Comparison of ENCODE assay signal across 10 mouse cellular contexts in the genomic region with DNA sequence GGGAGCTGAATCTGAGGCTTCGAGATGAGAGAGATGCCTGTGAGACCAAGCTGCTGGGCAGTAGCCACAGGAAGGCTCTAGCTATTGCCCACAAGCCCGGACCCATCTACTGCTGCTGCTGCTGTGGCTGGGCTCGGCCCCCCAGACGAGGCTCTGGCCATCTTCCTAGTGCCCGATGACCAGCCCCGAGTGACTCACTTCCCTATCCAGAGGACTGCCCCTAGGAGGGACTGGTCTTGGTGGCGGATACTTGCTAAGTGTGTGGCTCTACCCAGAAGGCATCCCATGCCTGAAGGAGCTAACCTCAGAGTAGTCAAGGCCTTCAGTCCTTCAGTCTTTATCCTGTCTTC. TPM values are rescaled to one million over a fixed set of nuclear protein-coding genes. Genes with fewer than 3 reads are reported as not detected.
A peak's percentile ranks its signal among the peaks of the same experiment; 100 is the strongest.
DNase-seq lines count a peak whose midpoint lies in the region; ATAC-seq lines count a peak whose summit lies in the region.
"Had no signal": no experiment of that assay in that cellular context is flagged by ENCODE, and none has a peak within 500 bp of the region (broad histone marks: within the 10 kb centered on the region; RNA-seq: fewer than 3 reads in every experiment).

No protein-coding gene starts in this region.

- H3K4me1 ChIP-seq in heart, embryonic 11.5 days (ENCODE audit: control insufficient read depth, insufficient read depth, low read length) = peaks cover 57% of the 10 kb centered on the region
- H3K4me1 ChIP-seq in embryonic facial prominence, embryonic 13.5 days = peaks cover 68% of the 10 kb centered on the region

- 60% methylated on average over 7 of the region's 7 CpGs for WGBS in heart, embryonic 11.5 days (ENCODE audit: insufficient replicate concordance)
- 79% methylated on average over 7 of the region's 7 CpGs for WGBS in embryonic facial prominence, embryonic 13.5 days

- intact Hi-C loops in heart, postnatal 36 days (cut with DNase I) = loop anchor here (10.0 kb wide), 1 partner anchor 521 kb away; the partner anchor contains the start of gene Pgghg

- H3K9ac ChIP-seq in heart, embryonic 11.5 days (ENCODE audit: low read depth, low read length) = no peak overlapping the region
- H3K9ac ChIP-seq in embryonic facial prominence, embryonic 13.5 days = no peak overlapping the region
- H3K9ac ChIP-seq: neural tube, embryonic 13.5 days had no signal

- no peaks in the 10 kb centered on the region for H3K9me3 ChIP-seq in heart, embryonic 11.5 days (replicated peaks; ENCODE audit: control insufficient read depth, low read length)
- H3K9me3 ChIP-seq in embryonic facial prominence, embryonic 13.5 days = no peaks in the 10 kb centered on the region
- H3K9me3 ChIP-seq: neural tube, embryonic 13.5 days had no signal

- no peak overlapping the region for H3K4me3 ChIP-seq in heart, embryonic 11.5 days (ENCODE audit: low read depth, low read length)
- no peak overlapping the region for H3K4me3 ChIP-seq in embryonic facial prominence, embryonic 13.5 days

- DNase-seq in heart, adult 18-20 months = peak; percentile 56 to 75
- DNase-seq in MN1 (ENCODE audit: low spot score) = peak; percentile 75
- DNase-seq in heart, postnatal 36 days = peak; percentile 55 to 57
- no peak for DNase-seq in T-cell, adult 2 months (ENCODE audit: low spot score)
- no peak for DNase-seq in left cerebral cortex, adult 18-20 months (ENCODE audit: low spot score in 2 of 2)

- no peak for ATAC-seq in heart, embryonic 11.5 days (replicated peaks; ENCODE audit: insufficient number of reproducible peaks, low FRiP score, low TSS enrichment)
- ATAC-seq in embryonic facial prominence, embryonic 13.5 days (ENCODE audit: insufficient number of reproducible peaks, insufficient read depth, low FRiP score, low TSS enrichment, low read depth) = no peak
- no peak for ATAC-seq in frontal cortex, adult (ENCODE audit: low TSS enrichment)
- ATAC-seq: hindbrain, embryonic 16.5 days had no signal

- no peak overlapping the region for H3K27ac ChIP-seq in heart, embryonic 11.5 days (ENCODE audit: low read depth, low read length)
- H3K27ac ChIP-seq in embryonic facial prominence, embryonic 13.5 days = no peak overlapping the region
- H3K27ac ChIP-seq: neural tube, embryonic 13.5 days had no signal

- H3K36me3 ChIP-seq in heart, embryonic 11.5 days (ENCODE audit: control insufficient read depth, insufficient read depth, low read length) = peaks cover 11% of the 10 kb centered on the region
- H3K36me3 ChIP-seq in embryonic facial prominence, embryonic 13.5 days = peaks cover 20% of the 10 kb centered on the region

- H3K27me3 ChIP-seq in heart, embryonic 11.5 days (ENCODE audit: control insufficient read depth, insufficient read depth, low read length) = peaks cover 44% of the 10 kb centered on the region
- peaks cover 57% of the 10 kb centered on the region for H3K27me3 ChIP-seq in embryonic facial prominence, embryonic 13.5 days

- H3K4me2 ChIP-seq in heart, embryonic 11.5 days = no peak overlapping the region
- H3K4me2 ChIP-seq in embryonic facial prominence, embryonic 13.5 days = 0 out of 2 replicates have a peak overlapping the region, but pooled peaks have one; percentile 59

RNA-seq across cellular contexts. Expression of gene Cd151, which starts 1.2 kb away (rescaled TPM):
- 100 to 1,000 TPM; 320 to 330 TPM for total RNA-seq in heart, adult 18-20 months (2021)
- 61.3 and 101 TPM in 2 replicates for polyA plus RNA-seq in heart, embryonic 11.5 days (2014; fragmentation: Nextera tagmentation; extraction: Ambion mirVana)
- polyA plus RNA-seq in embryonic facial prominence, embryonic 13.5 days (2015; fragmentation: Nextera tagmentation; extraction: Ambion mirVana) = 16.5 and 16.6 TPM in 2 replicates
- total RNA-seq in heart, postnatal 36 days (2021) = 100 to 1,000 TPM; 299 to 300 TPM
- total RNA-seq in left cerebral cortex, adult 18-20 months (2021) = 10 to 100 TPM; 28.9 to 29.1 TPM

RNA-seq across cellular contexts. Expression of gene Cracr2b, which starts 5.1 kb away (rescaled TPM):
- 10 to 100 TPM; 22.5 to 23.3 TPM for total RNA-seq in heart, adult 18-20 months (2021)
- polyA plus RNA-seq in heart, embryonic 11.5 days (2014; fragmentation: Nextera tagmentation; extraction: Ambion mirVana) = 11.5 and 14.3 TPM in 2 replicates
- 11.5 and 12.7 TPM in 2 replicates for polyA plus RNA-seq in embryonic facial prominence, embryonic 13.5 days (2015; fragmentation: Nextera tagmentation; extraction: Ambion mirVana)
- total RNA-seq in heart, postnatal 36 days (2021) = 10 to 100 TPM; 24.1 to 24.2 TPM
- total RNA-seq in left cerebral cortex, adult 18-20 months (2021) = 1 to 10 TPM; 3.7 to 4.5 TPM

RNA-seq across cellular contexts. Expression of gene Polr2l, which starts 8.9 kb away (rescaled TPM):
- total RNA-seq in heart, adult 18-20 months (2021) = 10 to 100 TPM; 82.3 to 97.7 TPM
- 71.5 and 72.9 TPM in 2 replicates for polyA plus RNA-seq in heart, embryonic 11.5 days (2014; fragmentation: Nextera tagmentation; extraction: Ambion mirVana)
- polyA plus RNA-seq in embryonic facial prominence, embryonic 13.5 days (2015; fragmentation: Nextera tagmentation; extraction: Ambion mirVana) = 64.5 and 70.3 TPM in 2 replicates
- total RNA-seq in heart, postnatal 36 days (2021) = 10 to 100 TPM; 76.0 to 83.7 TPM
- 10 to 100 TPM; 36.6 to 41.6 TPM for total RNA-seq in left cerebral cortex, adult 18-20 months (2021)

RNA-seq across cellular contexts. Expression of gene Tspan4, which starts 9.0 kb away (rescaled TPM):
- 10 to 100 TPM; 18.9 to 22.9 TPM for total RNA-seq in heart, adult 18-20 months (2021)
- 58.9 and 69.1 TPM in 2 replicates for polyA plus RNA-seq in heart, embryonic 11.5 days (2014; fragmentation: Nextera tagmentation; extraction: Ambion mirVana)
- polyA plus RNA-seq in embryonic facial prominence, embryonic 13.5 days (2015; fragmentation: Nextera tagmentation; extraction: Ambion mirVana) = 46.4 and 55.6 TPM in 2 replicates
- 10 to 100 TPM; 27.3 to 44.1 TPM for total RNA-seq in heart, postnatal 36 days (2021)
- 10 to 100 TPM; 10.3 to 11.6 TPM for total RNA-seq in left cerebral cortex, adult 18-20 months (2021)

RNA-seq across cellular contexts. Expression of gene Pnpla2, which starts 11.0 kb away (rescaled TPM):
- total RNA-seq in heart, adult 18-20 months (2021) = 100 to 1,000 TPM; 387 to 566 TPM
- 28.7 and 35.3 TPM in 2 replicates for polyA plus RNA-seq in heart, embryonic 11.5 days (2014; fragmentation: Nextera tagmentation; extraction: Ambion mirVana)
- polyA plus RNA-seq in embryonic facial prominence, embryonic 13.5 days (2015; fragmentation: Nextera tagmentation; extraction: Ambion mirVana) = 13.4 and 13.5 TPM in 2 replicates
- total RNA-seq in heart, postnatal 36 days (2021) = 100 to 1,000 TPM; 552 to 604 TPM
- total RNA-seq in left cerebral cortex, adult 18-20 months (2021) = 10 to 100 TPM; 23.6 to 24.8 TPM

Comparison
In these comparisons a context has a peak if more than half of its experiments do, and no peak if none do; other contexts are left out.
1. DNase-seq: peak in heart, adult 18-20 months (2 of 2), MN1 (single experiment) and heart, postnatal 36 days (2 of 2); none in T-cell, adult 2 months (single experiment) and left cerebral cortex, adult 18-20 months (0 of 2).
2. RNA of gene Cd151, which starts 1.2 kb away (total RNA-seq): 320 to 330 TPM in heart, adult 18-20 months and 299 to 300 TPM in heart, postnatal 36 days; 28.9 to 29.1 TPM in left cerebral cortex, adult 18-20 months; every median in the first group is over 4 times any median in the second.
3. RNA of gene Cracr2b, which starts 5.1 kb away (total RNA-seq): 24.1 to 24.2 TPM in heart, postnatal 36 days and 22.5 to 23.3 TPM in heart, adult 18-20 months; 3.7 to 4.5 TPM in left cerebral cortex, adult 18-20 months; every median in the first group is over 4 times any median in the second.